Mouse (Mus musculus): ENCODE measurements at regions not wholly inside any gene's neighbourhood (a gene's known extent, or its start where the extent isn't known, plus 50 kb on each side); places are given as distances from the start of the nearest gene placed in this dataset.

DNA sequence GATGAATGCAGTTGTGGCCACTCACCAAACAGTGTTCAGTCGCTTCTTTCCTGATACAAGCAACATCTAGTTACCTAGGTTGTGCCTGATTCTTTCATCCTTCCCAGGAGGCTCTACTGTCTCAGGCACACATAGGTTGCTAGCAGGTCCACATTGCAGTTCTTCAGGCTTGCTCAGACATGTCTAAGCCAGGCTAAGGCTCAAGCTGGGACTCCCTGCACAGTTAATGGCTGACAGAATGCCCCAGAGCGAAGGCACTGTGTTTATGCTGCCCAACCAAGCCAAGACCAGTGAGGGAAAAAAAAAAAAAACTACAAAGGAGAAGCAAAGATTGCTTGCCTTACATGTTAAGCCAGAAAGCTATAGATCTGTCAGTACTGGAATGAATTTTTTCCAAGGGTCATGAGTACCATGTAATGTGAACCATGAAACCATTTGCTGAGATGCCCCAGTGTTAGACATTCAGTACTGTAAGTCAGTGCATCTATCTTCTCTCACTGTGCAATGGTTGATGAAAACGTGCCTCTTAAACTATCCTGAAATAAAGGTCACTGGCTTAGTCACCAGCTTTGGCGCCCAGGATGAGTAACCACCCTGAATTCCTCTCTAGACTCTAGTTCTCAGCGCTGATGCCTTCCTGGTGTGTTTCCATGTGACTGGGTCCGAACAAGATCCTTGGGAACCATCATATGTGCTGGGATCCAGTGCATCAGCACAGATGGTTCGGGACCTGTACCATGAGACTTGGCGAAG is 152.8 kb upstream of the Zfp703 start:
- DNase-seq = no peak

DNA sequence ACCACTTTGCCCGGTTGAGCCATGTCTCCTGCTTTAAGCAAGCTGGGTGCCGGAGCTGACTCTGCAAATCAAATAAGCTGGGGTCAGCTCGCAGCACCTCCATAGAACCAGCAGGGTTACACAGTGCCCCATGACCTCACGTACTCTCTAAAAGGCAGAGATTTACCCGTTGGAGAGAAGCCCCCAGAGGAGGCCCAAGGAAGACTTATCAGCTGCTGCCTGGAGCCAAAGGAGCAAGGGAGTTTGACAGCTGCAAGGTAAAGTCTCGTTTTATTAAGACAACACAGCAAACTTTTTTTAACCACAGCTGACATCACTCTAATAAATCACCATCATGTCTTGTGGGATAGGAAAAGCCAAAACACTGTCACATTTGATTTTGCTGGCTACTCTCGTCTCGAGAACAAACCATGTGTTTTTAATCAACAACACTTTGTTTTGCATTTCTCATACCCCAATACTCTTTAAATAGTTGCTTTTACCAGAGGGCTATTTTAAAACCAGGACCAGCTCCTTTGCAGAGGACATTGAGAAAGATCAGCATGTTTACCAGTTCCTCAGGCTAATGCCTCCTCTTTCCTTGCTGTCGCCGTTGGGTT is 148.7 kb upstream of the Zfp703 start:
- DNase-seq = no peak

DNA sequence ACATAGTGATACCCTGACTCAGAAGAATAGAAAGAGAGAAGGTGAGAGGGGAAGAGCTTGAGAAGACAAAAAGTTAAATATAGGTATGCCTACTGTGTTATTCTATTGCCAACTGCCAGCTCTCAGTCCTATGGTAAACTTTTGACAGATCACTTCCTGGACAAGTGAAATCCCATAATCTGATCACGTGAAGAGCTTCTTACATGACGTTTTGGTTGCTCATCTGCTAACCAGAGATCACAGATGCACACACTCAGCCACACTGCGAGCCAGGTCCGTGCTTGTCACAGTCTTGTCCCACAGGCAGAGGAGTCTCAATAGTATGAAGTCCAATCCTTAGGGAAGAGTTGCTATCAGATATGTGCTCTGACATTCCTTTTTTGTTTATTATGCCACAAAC is 147.8 kb upstream of the Zfp703 start:
- DNase-seq = no peak

DNA sequence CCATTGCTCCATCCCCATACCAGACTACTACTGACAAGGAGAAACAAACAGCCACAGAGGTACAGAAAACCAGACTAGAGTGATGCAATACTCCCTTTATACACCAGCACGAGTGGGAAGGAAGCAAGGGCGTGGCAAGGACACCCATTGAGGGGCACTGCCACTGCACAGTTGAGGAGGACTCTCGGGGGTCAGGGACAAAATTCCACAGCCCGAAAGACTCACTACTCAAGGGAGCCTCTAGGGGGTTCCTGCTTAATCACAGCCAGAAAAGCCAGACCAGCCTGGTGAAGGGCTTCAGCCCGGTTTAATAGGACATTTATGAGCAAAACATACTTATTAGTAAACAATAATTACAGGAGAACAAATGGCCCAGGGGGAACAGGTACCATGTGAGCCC is 146.0 kb upstream of the Zfp703 start:
- peak; percentile 7 for DNase-seq

DNA sequence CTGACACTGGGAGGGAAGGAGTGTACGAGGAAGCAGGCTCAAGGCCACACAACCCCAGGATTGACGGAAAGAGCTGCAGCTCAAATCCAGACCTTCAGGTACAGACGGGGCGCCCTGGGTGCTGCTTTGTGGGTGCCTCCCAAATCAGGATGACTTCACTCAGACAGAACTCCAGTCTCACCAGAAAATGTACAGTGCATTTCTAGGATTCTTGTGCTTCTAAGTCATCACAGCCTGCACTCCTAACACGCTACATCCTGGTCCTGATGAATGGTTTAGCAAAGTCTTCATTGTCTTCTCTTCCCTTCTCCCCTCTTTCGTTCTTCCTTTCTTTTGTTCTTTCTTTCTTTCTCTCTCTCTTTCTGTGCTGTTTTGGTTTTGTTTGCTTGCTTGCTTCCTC is 145.3 kb upstream of the Zfp703 start:
- no peak for DNase-seq

DNA sequence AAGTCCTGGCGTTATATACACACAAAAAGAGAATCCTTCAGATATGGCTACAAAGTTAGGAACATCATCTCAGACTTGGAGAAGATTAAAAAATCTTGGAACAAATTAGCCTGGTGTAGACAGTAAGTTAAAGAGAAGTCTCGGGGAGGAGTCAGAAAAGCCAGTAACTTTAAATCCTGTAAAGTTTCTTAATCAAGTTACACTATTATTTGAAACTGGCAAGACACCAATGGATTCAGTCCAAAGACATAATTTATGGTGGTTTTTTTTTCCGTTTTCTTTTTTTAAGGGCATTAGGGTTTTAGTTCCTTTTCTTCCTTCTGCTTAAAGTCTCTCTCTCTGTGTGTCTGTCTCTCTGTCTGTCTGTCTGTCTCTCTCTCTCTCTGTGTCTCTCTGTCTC is 144.6 kb upstream of the Zfp703 start:
- no peak for DNase-seq

DNA sequence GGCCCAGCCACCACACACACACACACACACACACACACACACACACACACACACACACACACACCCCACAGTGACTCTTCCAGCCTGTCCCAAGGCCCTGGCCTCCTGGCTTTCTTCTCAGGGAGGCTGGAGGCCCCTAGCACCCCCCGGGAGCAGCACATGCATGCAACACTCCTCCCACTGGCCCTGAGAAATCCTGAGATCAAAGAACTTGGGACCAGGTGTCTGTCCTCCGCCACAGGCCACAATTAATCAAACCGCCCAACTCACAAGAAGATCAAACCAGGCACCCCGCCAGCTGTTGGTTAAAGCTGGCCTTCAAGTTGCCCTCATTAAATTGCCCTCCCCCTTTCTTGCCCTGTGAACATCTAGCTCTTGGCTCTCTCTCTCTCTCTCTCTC is 143.8 kb upstream of the Zfp703 start:
- peak; percentile 74 for DNase-seq

DNA sequence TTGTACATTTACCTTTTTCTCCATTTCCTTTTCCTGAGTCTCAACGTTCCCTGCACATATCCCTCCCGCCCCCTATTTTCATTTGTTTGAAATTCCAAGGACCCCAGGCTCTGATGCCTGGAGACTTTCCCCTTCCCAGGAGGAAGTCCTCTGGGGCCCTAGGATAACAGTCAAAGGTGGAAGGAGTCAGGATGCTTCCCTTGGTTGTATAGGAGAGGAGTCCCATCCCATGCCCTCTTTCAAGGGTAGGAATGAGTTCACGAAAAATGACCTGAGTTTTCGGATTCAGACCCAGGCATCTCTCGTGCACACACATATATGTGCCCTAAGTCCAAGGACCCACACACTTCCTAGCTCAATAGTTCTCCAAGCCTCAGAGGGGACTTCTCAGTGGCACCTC is 143.3 kb upstream of the Zfp703 start:
- DNase-seq = no peak

DNA sequence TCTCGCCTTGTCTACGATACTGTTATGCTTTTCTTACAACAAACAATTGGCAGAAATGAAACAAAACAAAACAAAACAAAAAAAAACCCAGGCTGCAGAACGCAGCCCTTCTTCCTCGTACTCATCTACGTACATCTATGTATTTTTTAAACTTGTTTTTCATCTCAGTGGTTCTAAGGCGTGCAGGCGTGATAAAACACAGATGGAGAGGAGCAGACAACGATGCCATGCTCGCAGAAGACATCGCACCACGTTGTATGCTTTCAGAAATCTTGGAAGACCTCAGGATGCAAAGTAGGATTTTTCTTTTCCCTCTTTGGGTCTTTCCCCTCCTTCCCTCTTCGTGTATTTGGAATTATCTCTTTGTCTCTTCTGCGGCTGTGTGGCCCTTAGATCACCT is 142.5 kb upstream of the Zfp703 start:
- no peak for DNase-seq

DNA sequence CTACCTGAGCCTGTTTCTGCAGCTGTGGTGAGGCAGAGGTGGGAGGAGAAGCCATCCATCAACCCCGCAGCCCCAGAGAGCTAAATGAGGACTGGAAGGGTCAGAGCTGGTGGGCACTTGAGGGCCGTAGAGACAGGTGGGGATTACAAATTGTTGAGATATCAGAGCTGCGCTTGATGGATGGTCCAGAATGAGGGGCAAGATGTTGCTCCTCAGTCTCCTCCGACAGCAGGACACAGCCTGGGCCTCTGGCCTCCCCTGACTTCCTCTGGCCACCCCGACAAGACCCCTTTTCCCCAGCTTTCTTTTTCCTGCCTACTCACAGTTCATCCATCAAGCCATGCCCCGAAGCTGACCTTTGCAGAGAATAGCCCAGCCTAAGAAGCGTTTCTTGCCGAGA is 142.0 kb upstream of the Zfp703 start:
- DNase-seq = no peak

DNA sequence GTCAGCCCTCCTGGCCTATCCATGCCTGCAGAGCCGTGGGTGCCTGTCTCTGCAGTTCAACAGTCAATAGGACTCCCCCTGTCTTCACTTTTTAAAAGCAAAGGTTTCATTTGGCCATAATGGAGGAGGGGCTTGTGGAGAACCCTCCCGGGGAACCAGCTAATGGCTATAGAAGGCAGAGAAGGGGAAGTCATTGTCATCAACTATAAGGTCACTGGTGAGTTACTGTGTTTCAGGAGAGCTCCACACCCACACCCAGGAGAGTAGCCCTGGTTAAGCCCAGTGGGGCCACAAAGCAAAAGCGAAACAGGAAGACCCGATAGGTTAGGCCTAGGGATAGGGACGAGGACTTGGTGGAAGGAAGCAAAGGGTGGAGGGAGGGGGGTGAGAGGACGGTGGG is 141.5 kb upstream of the Zfp703 start:
- DNase-seq = no peak

DNA sequence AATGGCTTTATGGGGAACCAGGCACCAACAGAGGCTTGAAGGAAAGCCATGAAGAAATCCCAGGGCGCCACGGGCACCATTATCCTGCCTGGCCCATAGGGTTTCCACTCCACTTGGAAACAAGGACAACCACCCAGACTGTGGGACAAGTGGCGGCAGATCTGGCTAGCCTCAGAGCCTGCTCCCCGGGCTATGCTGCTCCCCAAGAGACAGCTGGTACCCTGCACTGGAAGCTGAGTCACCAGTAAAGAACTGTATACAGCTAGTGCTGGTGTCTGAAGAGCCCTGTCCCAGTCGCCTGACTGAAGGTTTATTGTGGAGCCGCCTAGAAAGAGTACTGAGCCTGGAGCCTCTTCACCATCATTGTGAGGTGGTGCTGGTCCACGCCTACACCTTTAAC is 140.6 kb upstream of the Zfp703 start:
- DNase-seq = no peak

DNA sequence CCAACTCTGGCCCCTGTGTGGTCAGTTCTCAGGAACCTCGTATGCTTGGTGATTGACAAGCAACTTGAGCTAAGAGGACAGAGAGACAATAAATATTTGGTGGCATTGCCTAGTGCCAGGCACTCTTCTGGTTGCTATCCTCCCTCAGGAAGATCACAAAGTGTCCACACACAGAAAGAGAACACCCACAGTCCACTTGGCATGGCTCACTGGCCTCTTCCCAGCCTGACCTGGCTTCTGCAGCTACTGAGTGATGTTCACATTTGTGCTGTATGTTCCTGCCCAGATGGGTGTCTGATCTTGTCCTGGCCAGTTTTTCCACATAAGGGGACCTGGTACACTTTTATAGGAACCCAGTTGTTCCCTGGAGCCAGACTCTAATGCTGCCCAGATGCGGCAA is 136.8 kb upstream of the Zfp703 start:
- DNase-seq = no peak

DNA sequence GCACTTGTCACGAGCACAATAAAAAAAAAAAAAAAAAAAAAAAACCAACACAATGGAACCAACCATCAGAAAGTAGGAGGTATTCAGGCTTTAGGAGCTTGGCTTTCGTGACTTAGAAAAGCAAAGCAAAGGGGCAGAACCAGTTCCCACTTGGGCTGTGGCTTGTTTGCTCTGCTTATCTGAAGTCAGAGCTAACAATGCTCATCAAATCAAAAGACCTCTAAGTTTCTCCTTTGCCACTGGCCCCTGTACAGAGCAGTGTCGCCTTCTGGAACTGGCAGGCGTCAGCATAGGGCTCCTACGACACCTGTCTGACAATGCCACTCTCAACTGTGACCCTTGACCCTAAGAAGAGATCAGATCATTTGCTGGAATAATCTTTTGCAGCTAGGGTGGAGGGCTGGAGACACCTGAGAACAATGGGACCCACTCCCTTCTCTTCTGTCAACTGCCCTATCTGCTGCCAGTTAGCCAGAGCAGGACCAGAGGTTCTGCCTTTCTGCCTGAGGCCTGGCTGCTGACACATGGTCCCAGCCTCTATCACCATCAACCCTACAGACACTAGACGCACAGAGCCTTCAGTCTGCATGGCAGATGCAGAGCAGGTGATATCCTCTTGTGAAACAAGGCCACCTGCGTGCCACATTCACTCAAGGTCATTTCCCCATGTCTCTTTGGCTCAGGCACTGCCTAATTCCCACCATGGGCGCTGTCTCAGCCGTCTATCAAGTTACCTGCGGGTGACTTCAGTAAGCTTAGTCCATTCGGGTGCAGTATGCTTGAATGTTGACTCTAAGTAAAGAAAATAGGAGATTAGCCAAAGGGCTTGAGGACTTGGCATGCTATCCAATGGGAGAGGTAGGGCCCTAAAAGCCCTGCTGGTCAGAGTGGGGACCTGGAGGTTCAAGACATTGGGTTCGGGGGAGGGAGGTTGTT is 136.1 kb upstream of the Zfp703 start:
- DNase-seq = no peak

DNA sequence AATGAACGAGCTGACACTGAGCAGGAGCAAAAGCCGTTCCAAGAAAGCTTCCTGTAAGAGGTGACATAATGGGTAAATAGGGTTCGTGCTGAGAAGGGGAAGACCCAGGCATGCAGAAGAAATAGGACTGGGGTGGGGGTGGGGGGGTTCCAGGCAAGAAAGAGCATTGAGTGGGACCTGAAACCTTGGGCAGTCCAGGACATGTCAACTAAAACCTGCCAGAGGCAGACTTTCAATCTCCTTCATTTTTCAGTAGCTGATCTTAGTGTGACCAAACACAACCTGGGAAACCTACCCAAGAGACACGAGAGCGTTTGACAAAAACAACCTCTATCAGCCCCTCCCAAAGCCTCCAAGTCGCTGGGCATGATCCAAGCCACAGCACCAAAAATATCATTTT is 133.4 kb upstream of the Zfp703 start:
- DNase-seq = no peak

DNA sequence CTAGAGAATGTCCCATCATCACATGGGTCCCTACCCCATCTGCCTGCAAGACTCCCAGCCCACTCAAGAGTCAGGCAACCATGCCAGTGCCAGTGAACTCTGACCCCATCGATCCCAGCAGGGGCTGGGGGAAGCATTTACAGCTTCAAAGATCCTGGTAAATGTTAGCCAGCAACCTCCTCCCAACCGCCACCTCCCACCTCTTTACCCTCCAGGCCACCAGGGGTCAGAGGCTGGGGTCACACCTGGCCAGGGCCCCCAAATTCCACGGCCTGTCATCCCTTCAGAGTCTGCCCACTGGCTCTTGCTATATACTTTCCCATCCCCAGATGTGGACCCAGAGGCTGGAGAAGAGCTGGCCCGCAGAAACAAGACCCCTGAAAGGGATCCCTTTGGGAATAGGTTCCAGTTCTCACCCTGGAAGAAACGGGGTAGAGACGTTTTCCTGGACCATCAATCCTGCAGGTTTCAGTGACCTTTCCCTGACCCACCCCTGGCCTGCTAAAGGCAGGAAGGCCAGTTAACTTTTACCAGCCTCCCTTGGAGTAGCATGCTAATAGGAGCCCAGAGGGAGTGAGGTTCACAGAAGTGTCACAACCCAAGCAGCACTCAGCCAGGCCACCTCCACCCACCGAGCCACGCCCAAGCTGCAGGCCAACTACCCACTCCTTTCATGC is 132.9 kb upstream of the Zfp703 start:
- DNase-seq = peak; percentile 26

DNA sequence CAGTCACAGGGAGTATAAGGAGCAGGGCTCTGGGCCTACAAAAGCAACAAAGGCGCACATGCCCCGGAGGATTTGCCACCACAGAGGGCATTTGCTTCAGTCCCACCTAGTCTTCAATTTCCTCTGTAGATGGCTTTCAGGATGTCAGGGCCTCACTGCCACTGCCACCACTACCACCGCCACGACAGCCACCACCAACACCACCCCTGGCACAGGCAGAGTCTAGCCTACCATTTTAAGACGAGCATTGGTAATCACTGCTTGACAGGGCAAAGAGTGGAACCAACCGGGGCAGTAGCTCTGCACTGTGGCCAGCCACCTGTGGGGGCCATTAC is 132.3 kb upstream of the Zfp703 start:
- DNase-seq = no peak

DNA sequence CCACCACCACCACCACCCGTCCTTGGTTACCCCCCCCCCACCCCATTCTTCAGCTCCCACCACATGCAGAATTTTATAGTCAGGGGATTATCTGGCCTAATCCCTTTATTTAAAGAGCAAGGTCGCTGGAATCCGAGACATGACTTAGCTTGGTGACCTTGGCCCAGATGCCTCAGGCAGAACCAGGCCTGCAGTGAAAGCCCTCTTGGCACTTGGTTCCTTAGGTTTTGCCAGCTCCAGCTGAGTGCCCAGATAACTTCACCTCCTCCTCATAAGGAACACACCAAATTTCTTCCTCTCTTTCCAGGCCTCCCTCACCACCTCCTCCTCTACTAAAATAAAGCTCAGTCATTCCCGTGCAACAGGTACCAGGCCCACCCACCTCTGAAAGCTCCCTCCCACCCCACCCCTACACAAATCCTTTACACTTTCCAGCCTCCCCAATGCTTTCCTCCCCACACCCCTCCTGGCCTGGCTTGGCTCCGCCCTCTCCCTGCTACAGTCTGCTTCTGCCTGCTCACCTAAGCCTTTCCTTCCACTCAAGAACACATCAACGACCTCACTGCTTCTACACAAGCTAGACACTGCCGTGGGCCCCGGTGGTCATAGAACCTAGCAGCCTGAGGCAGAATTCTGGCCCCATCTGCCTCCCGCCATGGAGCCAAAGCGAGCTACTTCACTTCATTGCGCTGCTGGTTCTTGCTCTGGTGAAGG is 131.5 kb upstream of the Zfp703 start:
- no peak for DNase-seq

DNA sequence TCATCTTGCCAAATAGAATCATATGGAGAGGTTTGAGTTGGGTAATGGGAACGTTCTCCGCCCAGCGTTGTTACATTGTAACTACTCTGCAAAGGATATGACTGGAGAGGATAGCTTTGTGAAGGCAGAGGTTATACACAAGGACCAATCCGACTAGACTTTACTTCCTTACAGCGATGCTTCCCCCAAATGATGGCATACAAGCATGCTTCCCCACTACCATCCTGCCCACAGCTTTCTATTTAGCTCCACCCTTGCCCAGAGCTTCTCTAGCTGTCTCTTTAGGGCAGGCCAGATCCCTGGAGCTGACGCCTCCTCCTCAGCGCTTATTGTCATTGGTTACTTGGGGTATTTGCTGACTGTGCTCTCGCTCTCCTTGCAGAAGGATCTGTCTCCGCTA is 130.1 kb upstream of the Zfp703 start:
- DNase-seq = no peak

DNA sequence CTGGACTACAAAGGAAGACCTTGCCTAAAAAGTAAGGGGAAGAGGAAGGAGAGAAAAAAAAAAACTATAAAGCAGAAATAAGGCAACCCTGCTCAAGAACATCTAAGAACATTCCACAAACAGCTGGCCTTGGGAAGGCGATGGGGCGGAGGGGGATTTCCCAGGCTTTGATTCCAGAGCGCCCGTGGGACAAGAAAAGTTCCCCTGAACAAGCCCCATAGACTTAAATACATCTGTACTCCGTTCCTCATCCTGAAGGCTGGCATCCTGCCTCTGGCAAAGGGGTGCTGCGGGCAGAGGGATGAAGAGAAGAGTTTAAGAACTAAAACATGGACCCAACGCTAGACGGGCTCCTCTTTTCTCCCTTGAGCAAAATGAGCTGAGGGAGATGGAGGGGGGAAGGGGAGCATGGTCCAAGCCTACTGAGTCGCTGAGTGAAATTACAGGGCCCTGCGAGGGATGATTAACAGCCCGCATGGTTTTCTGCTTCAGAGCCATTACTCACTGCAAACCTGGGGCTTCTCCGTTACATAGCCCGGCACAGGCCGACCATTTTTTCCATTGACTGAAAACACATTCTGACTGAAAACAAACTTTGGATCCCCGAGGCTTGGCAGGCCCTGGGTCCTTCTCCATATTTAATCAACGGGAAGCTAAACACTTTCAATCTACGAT is 128.9 kb upstream of the Zfp703 start:
- peak; percentile 42 for DNase-seq

DNA sequence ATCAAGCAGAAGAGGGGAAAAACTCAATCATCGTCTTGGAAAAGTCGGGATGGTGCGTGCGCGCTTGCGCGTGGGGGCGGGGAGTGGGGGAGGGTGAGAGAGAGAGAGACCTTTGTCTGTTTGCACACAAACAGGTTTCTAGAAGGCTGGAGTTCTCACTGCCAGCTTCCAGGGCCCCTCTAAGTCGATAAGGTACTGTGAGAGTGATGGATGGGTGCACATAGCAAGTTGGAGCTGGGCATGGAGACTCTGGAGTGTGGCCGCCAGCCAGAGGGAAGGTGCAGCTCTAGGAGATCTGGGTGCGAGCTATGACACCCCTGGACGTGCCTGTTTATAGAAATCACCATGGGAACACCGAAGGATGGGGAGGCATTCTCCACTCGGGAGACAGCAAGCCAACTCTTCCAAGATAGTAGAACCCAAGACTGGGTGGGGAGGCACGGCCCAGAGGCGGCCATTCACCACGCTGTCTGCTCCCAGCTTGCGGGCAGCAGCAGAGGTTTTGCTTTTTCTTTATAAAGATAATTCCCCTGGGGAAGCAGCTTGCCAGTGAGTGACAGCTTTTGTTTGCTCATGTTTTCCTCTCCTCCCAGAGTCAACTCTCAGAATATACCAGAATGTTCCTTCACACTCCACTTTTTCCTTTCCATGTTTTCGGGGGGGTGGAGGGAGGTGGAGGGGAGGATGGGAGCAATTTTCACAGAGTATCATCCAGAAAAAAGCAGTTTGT is 128.0 kb upstream of the Zfp703 start:
- peak; percentile 24 for DNase-seq

Measured in kidney, postnatal 14 days (tissue).